Mouse (Mus musculus) liver, embryonic 14.5 days (tissue): ENCODE results near the gene Gpr84. TPM values are rescaled to one million over a fixed set of nuclear protein-coding genes. Genes with fewer than 3 reads are reported as not detected.
A peak's percentile ranks its signal among the peaks of the same experiment; 100 is the strongest.

Experiments
- ATAC-seq: fragments of 200-750 bp; cut with Nextera tagmentation; 2 replicates; pipeline ENCODE4 v1.8.0; 2017; ENCODE audit warnings: moderate number of reproducible peaks, mild to moderate bottlenecking, moderate library complexity; ENCODE audit not compliant: insufficient read depth
- DNase-seq, 3 experiments: peaks; one replicate each; pipeline ENCODE4 v3.0.0-alpha.2; 2012 to 2013; ENCODE audit warnings: low read depth in 3 of 3, low spot score in 3 of 3
- H3K27ac ChIP-seq: fragments of 300-500 bp; sonication (generic); 2 replicates; pipeline ENCODE4 v1.5.1; 2014; ENCODE audit warnings: moderate library complexity, mild to moderate bottlenecking, control low read depth, inconsistent platforms
- H3K27me3 ChIP-seq: fragments of 300-500 bp; sonication (generic); 2 replicates; pipeline ENCODE4 v1.6.1; 2014; ENCODE audit warnings: mild to moderate bottlenecking, low read length, moderate library complexity; ENCODE audit not compliant: control insufficient read depth, insufficient read depth
- H3K36me3 ChIP-seq: fragments of 300-500 bp; sonication (generic); replicated peaks from 2 replicates; pipeline ENCODE4 v1.6.1; 2014; ENCODE audit warnings: low read depth; ENCODE audit not compliant: control insufficient read depth, insufficient read depth
- H3K4me1 ChIP-seq, 2 experiments: fragments of 200-500 bp in 1 of 2; fragments of 300-500 bp in 1 of 2; sonication (generic) in 1 of 2; replicated peaks; 2 replicates each; pipeline ENCODE4 v1.6.1; 2012 to 2014; ENCODE audit warnings: antibody characterized with exemption in 1 of 2, inconsistent platforms in 1 of 2, low read length in 1 of 2; ENCODE audit not compliant: control insufficient read depth in 2 of 2, insufficient read depth in 2 of 2
- H3K4me2 ChIP-seq: fragments of 300-500 bp; sonication (generic); 2 replicates; pipeline ENCODE4 v1.6.1; 2014; ENCODE audit warnings: low read depth, mild to moderate bottlenecking, control low read depth, moderate library complexity
- H3K4me3 ChIP-seq, 2 experiments: fragments of 200-500 bp in 1 of 2; fragments of 300-500 bp in 1 of 2; sonication (generic) in 1 of 2; 2 replicates each; pipeline ENCODE4 v1.5.1; 2012 to 2014; ENCODE audit warnings: low read depth in 2 of 2, low read length in 2 of 2, mild to moderate bottlenecking in 2 of 2, control low read depth in 1 of 2, inconsistent platforms in 1 of 2, moderate library complexity in 1 of 2; ENCODE audit not compliant: insufficient read depth in 1 of 2
- H3K9ac ChIP-seq: fragments of 300-500 bp; sonication (generic); replicated peaks from 2 replicates; pipeline ENCODE4 v1.6.1; 2014; ENCODE audit warnings: mild to moderate bottlenecking, control low read depth, moderate library complexity
- H3K9me3 ChIP-seq: fragments of 300-500 bp; sonication (generic); 2 replicates; pipeline ENCODE4 v1.6.1; 2016; ENCODE audit warnings: low read length, mixed read lengths; ENCODE audit not compliant: control insufficient read depth
- CTCF ChIP-seq: IDR thresholded peaks from 2 replicates; pipeline ENCODE4 v1.5.1; 2016; ENCODE audit warnings: antibody characterized with exemption, low read depth, control low read depth
- EP300 ChIP-seq: IDR thresholded peaks from 2 replicates; pipeline ENCODE4 v1.6.1; 2016; ENCODE audit warnings: antibody characterized with exemption, low read depth
- WGBS: fragments of 180-500 bp; shearing (Covaris S2); extraction: QIAGEN DNeasy Blood & Tissue Kit; methylation state at CpG from one replicate; pipeline ENCODE4 v1.1.7; 2014; ENCODE audit not compliant: insufficient replicate concordance; 5-methylcytosine and 5-hydroxymethylcytosine counted together
- polyA plus RNA-seq, 2 experiments: library from polyadenylated mRNA; depleted of rRNA in 1 of 2; stranded (reverse) in 1 of 2; unstranded in 1 of 2; fragments of >200 nt; fragmentation: Nextera tagmentation in 1 of 2; extraction: Ambion mirVana in 1 of 2; gene quantifications; 2 replicates each; pipeline versions ENCODE4 v1.2.1 to v1.2.3; 2012 to 2014

Gpr84 gene
- polyA plus RNA-seq, 2 experiments: 0.18 to 0.20 TPM

- no peak for ATAC-seq
- Histone ChIP-seq H3K4me1 (no peaks in the 10 kb centered on the region), H3K9me3 (no peaks in the 10 kb centered on the region), H3K9ac (no peak overlapping the region), H3K4me3 (no peak overlapping the region), H3K27ac (no peak overlapping the region), H3K4me2 (no peak overlapping the region), H3K27me3 (no peaks in the 10 kb centered on the region), H3K36me3 (peaks cover 68% of the 10 kb centered on the region)
- TF ChIP-seq CTCF (no peak), EP300 (no peak)
- WGBS: 81% methylated on average over 2 of the region's 2 CpGs
- no peak for DNase-seq
Observed at GRCm38 (mm10) chr15:103294649-103295048, 15.8 kb downstream of the Gpr84 start.

GRCm38 (mm10) chr15:103293375-103293774 is 17.0 kb downstream of the Gpr84 start:
- ATAC-seq (no peak), DNase-seq (no peak)
- H3K4me3 ChIP-seq: no peak overlapping the region
- H3K9me3 ChIP-seq: no peaks in the 10 kb centered on the region
- H3K4me2 ChIP-seq: no peak overlapping the region
- WGBS: 94% methylated on average over 2 of the region's 2 CpGs
- H3K27ac ChIP-seq: no peak overlapping the region
- peaks cover 76% of the 10 kb centered on the region for H3K36me3 ChIP-seq
- H3K4me1 ChIP-seq: no peaks in the 10 kb centered on the region
- H3K9ac ChIP-seq: no peak overlapping the region
- TF ChIP-seq CTCF (peak; percentile 47), EP300 (no peak)
- no peaks in the 10 kb centered on the region for H3K27me3 ChIP-seq

- Histone ChIP-seq H3K27me3 (no peaks in the 10 kb centered on the region), H3K4me3 (no peak overlapping the region), H3K9me3 (no peaks in the 10 kb centered on the region), H3K4me1 (no peaks in the 10 kb centered on the region), H3K27ac (no peak overlapping the region), H3K36me3 (peaks cover 73% of the 10 kb centered on the region), H3K9ac (no peak overlapping the region), H3K4me2 (no peak overlapping the region)
- ATAC-seq (no peak), DNase-seq (no peak)
- TF ChIP-seq CTCF (no peak), EP300 (no peak)
- WGBS: 87% methylated on average over 4 of the region's 4 CpGs
Observed at GRCm38 (mm10) chr15:103292673-103293345, 17.6 kb downstream of the Gpr84 start.

DNA sequence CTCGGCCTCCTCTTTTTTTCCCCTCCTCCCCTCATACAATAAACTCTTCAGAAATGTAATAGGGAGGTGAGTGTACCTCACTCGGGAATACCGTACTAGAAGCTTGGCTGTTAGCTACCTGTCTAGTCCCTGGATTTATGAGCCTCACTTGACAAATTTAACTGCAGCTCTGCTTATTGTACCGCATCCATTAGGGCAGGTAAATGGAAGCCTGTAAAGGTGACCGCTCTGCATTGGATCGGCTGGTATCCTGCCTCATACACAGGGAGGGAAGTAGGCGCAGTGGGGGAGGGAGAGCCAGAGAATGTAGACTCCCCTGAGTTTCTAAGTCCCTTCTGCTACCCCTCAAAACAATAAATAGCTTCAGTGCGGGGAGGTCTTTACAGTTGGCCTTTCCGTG is 19.6 kb downstream of the Gpr84 start:
- TF ChIP-seq CTCF (no peak), EP300 (no peak)
- Histone ChIP-seq H3K9ac (no peak overlapping the region), H3K4me2 (no peak overlapping the region), H3K4me1 (peaks cover 0 to under 1% of the 10 kb centered on the region in 2 experiments; a peak in 2 of 4 replicates), H3K27ac (no peak overlapping the region), H3K36me3 (peaks cover 60% of the 10 kb centered on the region), H3K9me3 (no peaks in the 10 kb centered on the region), H3K4me3 (no peak overlapping the region), H3K27me3 (no peaks in the 10 kb centered on the region)
- 88% methylated on average over 9 of the region's 9 CpGs for WGBS
- DNase-seq: no peak
- no peak for ATAC-seq

DNA sequence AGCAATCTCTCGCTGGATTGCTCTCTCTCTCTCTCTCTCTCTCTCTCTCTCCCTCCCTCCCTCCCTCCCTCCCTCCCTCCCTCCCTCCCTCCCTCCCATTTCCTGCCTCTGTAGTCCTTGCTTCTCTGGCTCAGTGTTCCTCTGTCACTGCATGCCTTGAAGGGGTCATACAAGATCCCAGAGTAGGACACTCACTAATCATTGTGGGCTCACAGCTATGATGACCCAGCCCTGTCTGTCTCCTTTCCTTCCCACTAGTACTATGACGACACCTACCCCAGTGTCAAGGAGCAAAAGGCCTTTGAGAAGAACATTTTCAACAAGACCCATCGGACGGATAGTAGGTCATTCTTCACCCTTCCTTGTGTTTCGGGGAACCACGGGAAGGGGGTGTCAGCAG is 20.0 kb downstream of the Gpr84 start:
- DNase-seq: no peak
- no peak for ATAC-seq
- TF ChIP-seq EP300: no peak
- no peak for TF ChIP-seq CTCF
- Histone ChIP-seq H3K4me1 (peaks cover 0 to 5% of the 10 kb centered on the region in 2 experiments; a peak in 2 of 4 replicates), H3K36me3 (peaks cover 60% of the 10 kb centered on the region), H3K4me2 (no peak overlapping the region), H3K9ac (no peak overlapping the region), H3K27ac (no peak overlapping the region), H3K4me3 (no peak overlapping the region), H3K9me3 (no peaks in the 10 kb centered on the region), H3K27me3 (no peaks in the 10 kb centered on the region)
- WGBS: 77% methylated on average over 6 of the region's 6 CpGs
